Mouse (Mus musculus): ENCODE results near the gene Cox4i1. TPM values are rescaled to one million over a fixed set of nuclear protein-coding genes. Genes with fewer than 3 reads are reported as not detected.

The Cox4i1 gene
- polyA plus RNA-seq, 1 experiment, result 1,638 TPM

- DNase-seq (ENCODE audit: low read depth, low spot score), result no peak
- WGBS, result 86% methylated on average over 5 of the region's 5 CpGs
Measured at GRCm38 (mm10) chr8:120686576-120686975, 18.6 kb downstream of the Cox4i1 start.

- DNase-seq (ENCODE audit: low read depth, low spot score), result no peak
- WGBS, result 52% methylated on average over 8 of the region's 8 CpGs
Measured at GRCm38 (mm10) chr8:120687786-120688185, 19.8 kb downstream of the Cox4i1 start.

- 96% methylated on average over 7 of the region's 7 CpGs for WGBS
- DNase-seq (ENCODE audit: low read depth, low spot score), result no peak
Measured at GRCm38 (mm10) chr8:120688511-120688910, 20.5 kb downstream of the Cox4i1 start.

- 51% methylated on average over 4 of the region's 4 CpGs for WGBS
- DNase-seq (ENCODE audit: low read depth, low spot score), result no peak
Measured at GRCm38 (mm10) chr8:120692934-120693333, 24.9 kb downstream of the Cox4i1 start.

- WGBS, result 10% methylated on average over 22 of the region's 22 CpGs
- peak; percentile 70 for DNase-seq (ENCODE audit: low read depth, low spot score)
Measured at GRCm38 (mm10) chr8:120693861-120694493, 26.0 kb downstream of the Cox4i1 start.

GRCm38 (mm10) chr8:120696401-120697153 lies 28.6 kb downstream of the Cox4i1 start:
- no peak for DNase-seq (ENCODE audit: low read depth, low spot score)
- 57% methylated on average over 13 of the region's 13 CpGs for WGBS

- DNase-seq (ENCODE audit: low read depth, low spot score), result no peak
- 53% methylated on average over 17 of the region's 17 CpGs for WGBS
Measured at GRCm38 (mm10) chr8:120697154-120697978, 29.3 kb downstream of the Cox4i1 start.

GRCm38 (mm10) chr8:120697979-120698272 lies 29.9 kb downstream of the Cox4i1 start:
- no peak for DNase-seq (ENCODE audit: low read depth, low spot score)

- 77% methylated on average over 7 of the region's 7 CpGs for WGBS
Measured at GRCm38 (mm10) chr8:120698426-120698825, 30.4 kb downstream of the Cox4i1 start.

GRCm38 (mm10) chr8:120699079-120699478 lies 31.1 kb downstream of the Cox4i1 start:
- DNase-seq (ENCODE audit: low read depth, low spot score), result no peak
- WGBS, result 67% methylated on average over 6 of the region's 6 CpGs

More at GRCm38 (mm10) chr8:120698426-120698825, 30.4 kb downstream of the Cox4i1 start:
- no peak for DNase-seq (ENCODE audit: low read depth, low spot score)

GRCm38 (mm10) chr8:120699565-120699964 lies 31.5 kb downstream of the Cox4i1 start:
- DNase-seq (ENCODE audit: low read depth, low spot score), result no peak
- whole genome bisulfite sequencing, result 76% methylated on average over 2 of the region's 2 CpGs

- no peak for DNase-seq (ENCODE audit: low read depth, low spot score)
- WGBS, result 88% methylated on average over 4 of the region's 4 CpGs
Measured at GRCm38 (mm10) chr8:120700053-120700452, 32.0 kb downstream of the Cox4i1 start.

- DNase-seq (ENCODE audit: low read depth, low spot score), result peak; percentile 72
Measured at GRCm38 (mm10) chr8:120701758-120702465, 33.9 kb downstream of the Cox4i1 start.

GRCm38 (mm10) chr8:120704203-120704602 lies 36.2 kb downstream of the Cox4i1 start:
- WGBS, result 64% methylated on average over 9 of the region's 9 CpGs
- no peak for DNase-seq (ENCODE audit: low read depth, low spot score)

More at GRCm38 (mm10) chr8:120701758-120702465, 33.9 kb downstream of the Cox4i1 start:
- 30% methylated on average over 19 of the region's 19 CpGs for WGBS

GRCm38 (mm10) chr8:120705163-120705562 lies 37.1 kb downstream of the Cox4i1 start:
- no peak for DNase-seq (ENCODE audit: low read depth, low spot score)
- WGBS, result 93% methylated on average over 15 of the region's 15 CpGs

- DNase-seq (ENCODE audit: low read depth, low spot score), result no peak
- WGBS, result 88% methylated on average over 3 of the region's 3 CpGs
Measured at GRCm38 (mm10) chr8:120706193-120706592, 38.2 kb downstream of the Cox4i1 start.

- 84% methylated on average over 10 of the region's 10 CpGs for WGBS
- DNase-seq (ENCODE audit: low read depth, low spot score), result no peak
Measured at GRCm38 (mm10) chr8:120709176-120709575, 41.2 kb downstream of the Cox4i1 start.

- 65% methylated on average over 6 of the region's 6 CpGs for WGBS
- DNase-seq (ENCODE audit: low read depth, low spot score), result no peak
Measured at GRCm38 (mm10) chr8:120715200-120715599, 47.2 kb downstream of the Cox4i1 start.

GRCm38 (mm10) chr8:120715996-120716680 lies 48.1 kb downstream of the Cox4i1 start:
- WGBS, result 76% methylated on average over 15 of the region's 15 CpGs
- DNase-seq (ENCODE audit: low read depth, low spot score), result no peak
